Mouse (Mus musculus) A20 (cell line): ENCODE measurements around the gene Ptprq.

Experiments used
- DNase-seq: peaks from one replicate; pipeline ENCODE4 v3.0.0-alpha.2; 2011; ENCODE audit warnings: low read depth, low spot score

Ptprq gene

GRCm38 (mm10) chr10:107628104-107628503, 91.7 kb downstream of the Ptprq start:
- DNase-seq: no peak

GRCm38 (mm10) chr10:107626648-107627047, 93.2 kb downstream of the Ptprq start:
- no peak for DNase-seq

GRCm38 (mm10) chr10:107624211-107624610, 95.6 kb downstream of the Ptprq start:
- no peak for DNase-seq

GRCm38 (mm10) chr10:107615460-107615859, 104.4 kb downstream of the Ptprq start:
- DNase-seq: no peak

- no peak for DNase-seq
Measured at GRCm38 (mm10) chr10:107601371-107601770, 118.5 kb downstream of the Ptprq start.

GRCm38 (mm10) chr10:107583360-107583759, 136.5 kb downstream of the Ptprq start:
- no peak for DNase-seq

- no peak for DNase-seq
Measured at GRCm38 (mm10) chr10:107569044-107569443, 150.8 kb downstream of the Ptprq start.

GRCm38 (mm10) chr10:107568261-107568660, 151.6 kb downstream of the Ptprq start:
- DNase-seq: no peak

- DNase-seq: no peak
Measured at GRCm38 (mm10) chr10:107562875-107563274, 157.0 kb downstream of the Ptprq start.

- no peak for DNase-seq
Measured at GRCm38 (mm10) chr10:107560881-107561280, 159.0 kb downstream of the Ptprq start.

- no peak for DNase-seq
Measured at GRCm38 (mm10) chr10:107543026-107543425, 176.8 kb downstream of the Ptprq start.

GRCm38 (mm10) chr10:107528758-107529157, 191.1 kb downstream of the Ptprq start:
- no peak for DNase-seq

- no peak for DNase-seq
Measured at GRCm38 (mm10) chr10:107519216-107519615, 200.6 kb downstream of the Ptprq start.

GRCm38 (mm10) chr10:107516641-107517040, 203.2 kb downstream of the Ptprq start:
- no peak for DNase-seq

GRCm38 (mm10) chr10:107514735-107515134, 205.1 kb downstream of the Ptprq start:
- DNase-seq: no peak

GRCm38 (mm10) chr10:107506397-107506796, 213.5 kb downstream of the Ptprq start:
- no peak for DNase-seq

GRCm38 (mm10) chr10:107503430-107503829, 216.4 kb downstream of the Ptprq start:
- no peak for DNase-seq

- DNase-seq: no peak
Measured at GRCm38 (mm10) chr10:107502193-107502592, 217.7 kb downstream of the Ptprq start.

- DNase-seq: no peak
Measured at GRCm38 (mm10) chr10:107499656-107500055, 220.2 kb downstream of the Ptprq start.

- DNase-seq: no peak
Measured at GRCm38 (mm10) chr10:107496402-107496801, 223.4 kb downstream of the Ptprq start.

- DNase-seq: no peak
Measured at GRCm38 (mm10) chr10:107494568-107494967, 225.3 kb downstream of the Ptprq start, which contains the start of gene Myf6. Gene Myf6, minus strand, starts transcription at chr10:107494737.

GRCm38 (mm10) chr10:107493580-107494474, 226.0 kb downstream of the Ptprq start:
- no peak for DNase-seq

GRCm38 (mm10) chr10:107492867-107493579, 226.8 kb downstream of the Ptprq start:
- no peak for DNase-seq
